Mouse (Mus musculus) R1 (cell line): ENCODE measurements at regions not wholly inside any gene's neighbourhood (a gene's known extent, or its start where the extent isn't known, plus 50 kb on each side); places are given as distances from the start of the nearest gene placed in this dataset.

ENCODE experiments used
- DNase-seq: peaks from one replicate; pipeline ENCODE4 v3.0.0-alpha.2; 2018; ENCODE audit warnings: low read depth, low spot score

GRCm38 (mm10) chr8:8847579-8847978 lies 157.3 kb upstream of the Arglu1 start:
- DNase-seq: no peak

GRCm38 (mm10) chr8:8842326-8842725 lies 152.0 kb upstream of the Arglu1 start:
- DNase-seq: no peak

- peak; percentile 67 for DNase-seq
Observed at GRCm38 (mm10) chr8:8836166-8836565, 145.8 kb upstream of the Arglu1 start.

GRCm38 (mm10) chr8:8831306-8831705 lies 141.0 kb upstream of the Arglu1 start:
- DNase-seq: peak; percentile 54

GRCm38 (mm10) chr8:8829230-8829629 lies 138.9 kb upstream of the Arglu1 start:
- no peak for DNase-seq

GRCm38 (mm10) chr8:8827555-8827954 lies 137.2 kb upstream of the Arglu1 start:
- no peak for DNase-seq

GRCm38 (mm10) chr8:8826801-8827200 lies 136.5 kb upstream of the Arglu1 start:
- no peak for DNase-seq

- no peak for DNase-seq
Observed at GRCm38 (mm10) chr8:8824886-8825285, 134.6 kb upstream of the Arglu1 start.

- DNase-seq: no peak
Observed at GRCm38 (mm10) chr8:8821119-8821518, 130.8 kb upstream of the Arglu1 start.

GRCm38 (mm10) chr8:8820614-8821013 lies 130.3 kb upstream of the Arglu1 start:
- DNase-seq: no peak

- DNase-seq: no peak
Observed at GRCm38 (mm10) chr8:8819233-8819931, 129.1 kb upstream of the Arglu1 start.

GRCm38 (mm10) chr8:8812807-8813167 lies 122.5 kb upstream of the Arglu1 start:
- DNase-seq: peak; percentile 14

- no peak for DNase-seq
Observed at GRCm38 (mm10) chr8:8812051-8812806, 121.9 kb upstream of the Arglu1 start.

- no peak for DNase-seq
Observed at GRCm38 (mm10) chr8:8810928-8811327, 120.6 kb upstream of the Arglu1 start.

GRCm38 (mm10) chr8:8809835-8810439 lies 119.6 kb upstream of the Arglu1 start:
- no peak for DNase-seq

GRCm38 (mm10) chr8:8809349-8809748 lies 119.0 kb upstream of the Arglu1 start:
- no peak for DNase-seq

- no peak for DNase-seq
Observed at GRCm38 (mm10) chr8:8802761-8803340, 112.5 kb upstream of the Arglu1 start.

GRCm38 (mm10) chr8:8802317-8802716 lies 112.0 kb upstream of the Arglu1 start:
- no peak for DNase-seq

GRCm38 (mm10) chr8:8801578-8801977 lies 111.3 kb upstream of the Arglu1 start:
- no peak for DNase-seq

GRCm38 (mm10) chr8:8797521-8797920 lies 107.2 kb upstream of the Arglu1 start:
- DNase-seq: no peak

- DNase-seq: no peak
Observed at GRCm38 (mm10) chr8:8796951-8797350, 106.6 kb upstream of the Arglu1 start.

GRCm38 (mm10) chr8:8794711-8795110 lies 104.4 kb upstream of the Arglu1 start:
- DNase-seq: no peak
